ENCODE assay signal across 11 mouse cellular contexts in the genomic region with DNA sequence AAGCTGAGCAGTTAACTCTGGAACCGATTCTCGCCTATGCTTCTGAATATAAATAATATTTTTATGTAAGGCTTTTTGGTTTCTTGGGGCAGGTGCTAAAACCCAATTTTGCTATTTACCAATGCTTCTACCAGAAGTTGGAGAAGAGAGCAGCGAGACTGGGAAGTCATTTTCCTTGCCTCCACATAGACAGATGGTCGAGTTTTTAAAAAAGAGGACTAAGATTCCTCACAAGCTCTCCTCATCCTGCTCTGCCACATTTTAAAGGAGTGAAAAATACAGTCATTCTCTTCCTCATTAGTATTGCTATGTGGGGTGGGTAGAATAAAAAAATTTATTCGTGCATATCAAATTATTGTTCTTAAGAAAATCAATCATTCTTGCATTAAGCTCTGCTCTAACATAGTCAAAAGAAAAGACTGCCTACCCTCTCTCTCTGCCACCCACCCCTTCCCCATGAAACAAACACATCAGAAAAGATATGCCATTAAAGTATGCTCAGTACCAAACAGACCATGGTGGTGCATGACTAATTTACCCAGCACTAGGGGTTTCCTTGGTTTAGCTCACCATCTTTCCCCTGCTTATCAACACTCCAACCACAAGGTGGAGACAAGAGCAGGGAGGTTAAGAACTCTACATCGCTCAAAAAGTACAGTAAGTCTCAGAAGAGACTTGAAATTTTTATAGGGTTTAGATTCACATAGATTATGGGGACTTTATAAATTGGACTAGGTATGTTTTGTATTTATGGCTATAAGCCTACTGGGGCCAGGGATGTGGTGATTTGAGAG. TPM values are rescaled to one million over a fixed set of nuclear protein-coding genes. Genes with fewer than 3 reads are reported as not detected.
A peak's percentile ranks its signal among the peaks of the same experiment; 100 is the strongest.
DNase-seq lines count a peak whose midpoint lies in the region; ATAC-seq and TF ChIP-seq lines count a peak whose summit lies in the region.
"Had no signal": no experiment of that assay in that cellular context is flagged by ENCODE, and none has a peak within 500 bp of the region (broad histone marks: within the 10 kb centered on the region; RNA-seq: fewer than 3 reads in every experiment).

No protein-coding gene starts in this region.

- POLR2A ChIA-PET in Patski (lab: Charles Lee) = no interaction called here

- H3K36me3 ChIP-seq in kidney, adult 2 months (ENCODE audit: control insufficient read depth, insufficient read depth, low read length) = no peaks in the 10 kb centered on the region
- no peaks in the 10 kb centered on the region for H3K36me3 ChIP-seq in kidney, embryonic 14.5 days (ENCODE audit: control insufficient read depth, insufficient read depth, low read length)
- H3K36me3 ChIP-seq: neural tube, embryonic 13.5 days had no signal

- no peak for TF ChIP-seq POLR2A in kidney, adult 2 months (IDR thresholded peaks at IDR 0.05; ENCODE audit: low read depth, low read length)

- no peak overlapping the region for H3K9ac ChIP-seq in kidney, embryonic 14.5 days (ENCODE audit: low read depth, low read length)
- H3K9ac ChIP-seq: neural tube, embryonic 13.5 days had no signal

- 78% methylated on average over 6 of the region's 6 CpGs for WGBS in kidney, adult 2 months
- WGBS in kidney, embryonic 14.5 days = 78% methylated on average over 6 of the region's 6 CpGs

- no peak overlapping the region for H3K4me2 ChIP-seq in kidney, embryonic 14.5 days (replicated peaks; ENCODE audit: low read depth, low read length)
- H3K4me2 ChIP-seq: heart, embryonic 11.5 days; neural tube, embryonic 13.5 days had no signal

- CTCF ChIA-PET in Patski (lab: Charles Lee) = interaction anchor here (1.1 kb wide), 1 partner anchor 21 kb away, joined by 3 read pairs; no protein-coding TSS in a partner anchor

- TF ChIP-seq CTCF in kidney, adult 2 months (conservative IDR thresholded peaks at IDR 0.05; ENCODE audit: insufficient read depth, insufficient read length, low read depth, low read length) = 0 out of 2 replicates have a peak, but pooled peaks have one; percentile 19
- peak; percentile 64 for TF ChIP-seq CTCF in Patski (IDR thresholded peaks at IDR 0.05)

- H3K27ac ChIP-seq in kidney, adult 2 months (ENCODE audit: insufficient read depth, low read depth, low read length) = no peak overlapping the region
- no peak overlapping the region for H3K27ac ChIP-seq in kidney, embryonic 14.5 days (ENCODE audit: low read depth, low read length)
- H3K27ac ChIP-seq: neural tube, embryonic 13.5 days had no signal

- no peaks in the 10 kb centered on the region for H3K4me1 ChIP-seq in kidney, adult 2 months (ENCODE audit: control insufficient read depth, insufficient read depth, low read length)
- peaks cover 6% of the 10 kb centered on the region; the same call in 1 of the 2 replicates for H3K4me1 ChIP-seq in kidney, embryonic 14.5 days (ENCODE audit: control insufficient read depth, insufficient read depth, low read length)

- no peak overlapping the region for H3K4me3 ChIP-seq in kidney, adult 2 months (ENCODE audit: insufficient read depth, low read depth, low read length)
- no peak overlapping the region for H3K4me3 ChIP-seq in kidney, embryonic 14.5 days (ENCODE audit: low read length)
- H3K4me3 ChIP-seq: neural tube, embryonic 13.5 days had no signal

- peak; percentile 53 for DNase-seq in kidney, adult 2 months
- DNase-seq in B cell, adult 2 months = peak; percentile 47 to 56
- DNase-seq in Patski (ENCODE audit: low read depth, low spot score) = no peak
- peak; percentile 22 for DNase-seq in lung, postnatal 10 days
- no peak for DNase-seq in adrenal gland, postnatal 10 days
- DNase-seq in cerebellum, postnatal 25 days = no peak

- no peaks in the 10 kb centered on the region for H3K9me3 ChIP-seq in kidney, embryonic 14.5 days (ENCODE audit: control insufficient read depth, low read length)
- H3K9me3 ChIP-seq: neural tube, embryonic 13.5 days had no signal

- no peaks in the 10 kb centered on the region for H3K27me3 ChIP-seq in kidney, adult 2 months (replicated peaks; ENCODE audit: control insufficient read depth, insufficient read depth, low read length)
- H3K27me3 ChIP-seq in kidney, embryonic 14.5 days (ENCODE audit: control insufficient read depth, insufficient read depth, low read length) = no peaks in the 10 kb centered on the region
- peaks cover 1% of the 10 kb centered on the region for H3K27me3 ChIP-seq in Patski

- in situ Hi-C loops in Patski (cut with MboI; ENCODE audit: low pct_unique_long_range_greater_than_20kb) = no loop called here

- ATAC-seq in kidney, embryonic 14.5 days (ENCODE audit: low FRiP score, low TSS enrichment) = no peak
- peak; percentile 63 for ATAC-seq in Patski
- ATAC-seq in erythroid progenitor cell, adult 5-6 weeks (replicated peaks; ENCODE audit: low FRiP score, poor library complexity, severe bottlenecking) = no peak

RNA-seq across cellular contexts. Expression of a gene that starts 3.1 kb away (rescaled TPM):
- 20.8 and 27.6 TPM in 2 replicates for polyA plus RNA-seq in kidney, adult 2 months (2012; rRNA removed)
- 8.2 and 12.2 TPM in 2 replicates for polyA plus RNA-seq in kidney, embryonic 14.5 days (2014; fragmentation: Nextera tagmentation; extraction: Ambion mirVana)
- polyA plus RNA-seq in Patski (2021) = 47.4 TPM
- 10 to 100 TPM; 47.5 to 48.9 TPM for total RNA-seq in adrenal gland, postnatal 10 days (2021)
- total RNA-seq in erythroid progenitor cell, adult 5-6 weeks (2015; ENCODE audit: low replicate concordance) = 47.6 and 56.2 TPM in 2 replicates
- 40.4 and 45.2 TPM in 2 replicates for total RNA-seq in erythroid progenitor cell, adult 5-6 weeks (2017; ENCODE audit: low replicate concordance)

RNA-seq across cellular contexts. Expression of a gene that starts 14.3 kb away (rescaled TPM):
- not detected in 2 replicates for polyA plus RNA-seq in kidney, adult 2 months (2012; rRNA removed)
- polyA plus RNA-seq in kidney, embryonic 14.5 days (2014; fragmentation: Nextera tagmentation; extraction: Ambion mirVana) = not detected in 2 replicates
- polyA plus RNA-seq in Patski (2021) = not detected
- total RNA-seq in adrenal gland, postnatal 10 days (2021) = not detected
- total RNA-seq in erythroid progenitor cell, adult 5-6 weeks (2015; ENCODE audit: low replicate concordance) = not detected in 2 replicates
- total RNA-seq in erythroid progenitor cell, adult 5-6 weeks (2017; ENCODE audit: low replicate concordance) = not detected in 2 replicates
- polyA plus RNA-seq: heart, embryonic 11.5 days; limb, embryonic 11.5 days; neural tube, embryonic 13.5 days had no signal

RNA-seq across cellular contexts. Expression of a gene that starts 43.5 kb away (rescaled TPM):
- polyA plus RNA-seq in kidney, adult 2 months (2012; rRNA removed) = 31.6 and 34.3 TPM in 2 replicates
- polyA plus RNA-seq in kidney, embryonic 14.5 days (2014; fragmentation: Nextera tagmentation; extraction: Ambion mirVana) = 36.5 and 51.0 TPM in 2 replicates
- polyA plus RNA-seq in Patski (2021) = 75.2 TPM
- 10 to 100 TPM; 55.3 to 61.6 TPM for total RNA-seq in adrenal gland, postnatal 10 days (2021)
- total RNA-seq in erythroid progenitor cell, adult 5-6 weeks (2015; ENCODE audit: low replicate concordance) = 43.6 and 45.7 TPM in 2 replicates
- 48.4 and 79.2 TPM in 2 replicates for total RNA-seq in erythroid progenitor cell, adult 5-6 weeks (2017; ENCODE audit: low replicate concordance)

RNA-seq across cellular contexts. Expression of a gene that starts 58.8 kb away (rescaled TPM):
- polyA plus RNA-seq in kidney, adult 2 months (2012; rRNA removed) = 0.37 and 0.50 TPM in 2 replicates
- polyA plus RNA-seq in kidney, embryonic 14.5 days (2014; fragmentation: Nextera tagmentation; extraction: Ambion mirVana) = 0.11 TPM in 1 of 2 replicates, not detected in the other
- polyA plus RNA-seq in Patski (2021) = 0.09 TPM
- under 1 TPM in 1 of 2 experiments, not detected in 1; 0.18 TPM for total RNA-seq in adrenal gland, postnatal 10 days (2021)
- 2.5 TPM in 2 replicates for total RNA-seq in erythroid progenitor cell, adult 5-6 weeks (2015; ENCODE audit: low replicate concordance)
- 2.8 TPM in 1 of 2 replicates, not detected in the other for total RNA-seq in erythroid progenitor cell, adult 5-6 weeks (2017; ENCODE audit: low replicate concordance)
- polyA plus RNA-seq: limb, embryonic 11.5 days; neural tube, embryonic 13.5 days had no signal

Comparison
In these comparisons a context has a peak if more than half of its experiments do, and no peak if none do; other contexts are left out.
1. DNase-seq: peak in kidney, adult 2 months (single experiment), B cell, adult 2 months (2 of 2) and lung, postnatal 10 days (single experiment); none in Patski (single experiment), adrenal gland, postnatal 10 days (single experiment) and cerebellum, postnatal 25 days (0 of 2).